Mouse (Mus musculus) midbrain, embryonic 15.5 days (tissue): ENCODE results near the gene Nat10. TPM values are rescaled to one million over a fixed set of nuclear protein-coding genes. Genes with fewer than 3 reads are reported as not detected.

Experiments used
- ATAC-seq: fragments of 200-750 bp; cut with Nextera tagmentation; replicated peaks from 2 replicates; pipeline ENCODE4 v1.8.0; 2017; ENCODE audit warnings: moderate TSS enrichment
- H3K27ac ChIP-seq: fragments of 300-500 bp; sonication (generic); 2 replicates; pipeline ENCODE4 v1.5.1; 2015; ENCODE audit warnings: mild to moderate bottlenecking, inconsistent platforms
- H3K27me3 ChIP-seq: fragments of 300-500 bp; sonication (generic); replicated peaks from 2 replicates; pipeline ENCODE4 v1.6.1; 2015; ENCODE audit warnings: inconsistent platforms
- H3K36me3 ChIP-seq: fragments of 300-500 bp; sonication (generic); replicated peaks from 2 replicates; pipeline ENCODE4 v1.6.1; 2015; ENCODE audit warnings: inconsistent platforms
- H3K4me1 ChIP-seq: fragments of 300-500 bp; sonication (generic); 2 replicates; pipeline ENCODE4 v1.6.1; 2015; ENCODE audit warnings: inconsistent platforms
- H3K4me2 ChIP-seq: fragments of 300-500 bp; sonication (generic); 2 replicates; pipeline ENCODE4 v1.6.1; 2015; ENCODE audit warnings: inconsistent platforms, mild to moderate bottlenecking, moderate library complexity
- H3K4me3 ChIP-seq: fragments of 300-500 bp; sonication (generic); 2 replicates; pipeline ENCODE4 v1.5.1; 2015; ENCODE audit warnings: mild to moderate bottlenecking, inconsistent platforms
- H3K9ac ChIP-seq: fragments of 300-500 bp; sonication (generic); 2 replicates; pipeline ENCODE4 v1.6.1; 2015; ENCODE audit warnings: mild to moderate bottlenecking, inconsistent platforms
- H3K9me3 ChIP-seq: fragments of 300-500 bp; sonication (generic); 2 replicates; pipeline ENCODE4 v1.6.1; 2016; ENCODE audit warnings: inconsistent platforms
- whole genome bisulfite sequencing: fragments of 180-500 bp; shearing (Covaris S2); methylation state at CpG from one replicate; pipeline ENCODE4 v1.1.7; 2015; ENCODE audit warnings: mixed read lengths; 5-methylcytosine and 5-hydroxymethylcytosine counted together
- polyA plus RNA-seq: library from polyadenylated mRNA; unstranded; fragments of >200 nt; fragmentation: Nextera tagmentation; extraction: Ambion mirVana; gene quantifications from 2 replicates; pipeline ENCODE4 v1.2.1, GENCODE M21; 2015

The Nat10 gene
- polyA plus RNA-seq, 1 experiment from 2014 or later, result 20.1 TPM

DNA sequence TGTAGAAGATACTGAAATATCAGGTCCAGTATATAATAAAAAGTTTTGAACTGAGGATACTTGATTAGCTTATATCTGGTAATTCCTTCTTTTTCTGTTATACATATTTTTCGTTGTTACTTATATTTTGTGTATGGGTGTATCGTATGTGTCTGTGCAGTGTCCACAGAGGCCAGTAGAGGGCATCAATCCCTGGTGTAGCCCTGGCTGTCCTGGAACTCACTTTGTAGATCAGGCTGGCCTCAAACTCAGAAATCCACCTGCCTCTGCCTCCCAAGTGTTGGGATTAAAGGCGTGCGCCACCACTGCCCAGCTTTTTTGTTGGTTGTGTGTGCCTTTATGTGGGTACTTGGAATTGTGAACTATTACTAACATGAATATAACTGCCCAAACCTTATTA is 23.6 kb upstream of the Nat10 start:
- no peak for ATAC-seq
- Histone ChIP-seq H3K36me3 (peaks cover 14% of the 10 kb centered on the region), H3K27ac (no peak overlapping the region), H3K27me3 (no peaks in the 10 kb centered on the region), H3K4me1 (0 out of 2 replicates have a peak, but pooled peaks cover 6% of the 10 kb centered on the region), H3K4me3 (no peak overlapping the region), H3K9ac (no peak overlapping the region), H3K9me3 (no peaks in the 10 kb centered on the region), H3K4me2 (no peak overlapping the region)
- WGBS, result 87% methylated on average over 4 of the region's 4 CpGs

DNA sequence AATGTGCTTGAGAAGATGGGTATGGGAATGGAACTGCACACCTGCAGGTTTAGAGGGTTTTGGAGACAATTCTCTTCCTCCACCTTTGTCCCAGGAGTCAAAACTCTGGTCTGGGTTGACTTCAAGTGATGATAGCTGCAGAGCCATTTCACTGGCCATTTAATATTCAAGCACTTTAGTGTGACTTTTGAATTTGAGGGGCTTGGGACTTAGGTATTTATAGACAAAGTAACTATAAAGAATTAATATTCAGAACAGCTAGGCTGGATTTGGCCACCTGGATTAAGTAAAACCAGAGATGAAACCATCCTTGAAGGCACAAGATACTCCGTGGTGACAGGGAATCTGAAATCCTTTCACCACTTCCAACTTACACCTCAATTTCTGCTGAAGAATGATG is 1.4 kb upstream of the Nat10 start:
- Histone ChIP-seq H3K9ac (no peak overlapping the region), H3K27me3 (no peaks in the 10 kb centered on the region), H3K9me3 (no peaks in the 10 kb centered on the region), H3K27ac (no peak overlapping the region), H3K4me3 (no peak overlapping the region), H3K36me3 (peaks cover 15% of the 10 kb centered on the region), H3K4me2 (0 out of 2 replicates have a peak overlapping the region, but pooled peaks have one; percentile 92), H3K4me1 (peaks cover 22% of the 10 kb centered on the region)
- 55% methylated on average over 1 of the region's 1 CpGs for WGBS
- no peak for ATAC-seq

- peaks cover 14% of the 10 kb centered on the region for H3K36me3 ChIP-seq
- no peak overlapping the region for H3K27ac ChIP-seq
- H3K4me3 ChIP-seq, result peak overlapping the region; percentile 64
- H3K9me3 ChIP-seq, result no peaks in the 10 kb centered on the region
- WGBS, result 45% methylated on average over 4 of the region's 4 CpGs
- no peaks in the 10 kb centered on the region for H3K27me3 ChIP-seq
- no peak for ATAC-seq
- peaks cover 22% of the 10 kb centered on the region for H3K4me1 ChIP-seq
- H3K4me2 ChIP-seq, result peak overlapping the region; percentile 92
- no peak overlapping the region for H3K9ac ChIP-seq
Observed at GRCm38 (mm10) chr2:103761993-103762392, 923 bp upstream of the Nat10 start.

DNA sequence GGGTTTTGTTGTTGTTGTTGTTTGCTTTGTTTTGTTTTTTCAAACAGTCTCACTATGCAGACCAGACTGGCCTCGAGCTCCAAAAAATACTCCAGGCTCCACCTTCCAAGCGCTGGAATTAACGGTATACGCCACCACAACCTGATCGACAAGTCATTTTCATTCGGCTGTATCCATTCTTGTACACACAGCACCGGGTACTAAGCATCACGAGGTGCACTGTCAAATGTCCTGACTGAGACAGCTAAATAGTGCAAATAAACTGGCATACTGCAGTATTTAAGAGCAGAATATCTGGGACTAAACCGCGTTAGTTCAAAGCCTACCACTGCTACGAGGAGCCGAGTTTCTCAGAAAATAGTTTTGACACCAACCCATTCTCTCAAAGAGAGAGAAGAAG is 649 bp downstream of the Nat10 start:
- ATAC-seq, result peak; percentile 38
- Histone ChIP-seq H3K4me1 (peaks cover 22% of the 10 kb centered on the region), H3K27me3 (no peaks in the 10 kb centered on the region), H3K4me3 (peak overlapping the region; percentile 64), H3K36me3 (no peaks in the 10 kb centered on the region; the same call in 1 of the 2 replicates), H3K27ac (peak overlapping the region; percentile 75), H3K9ac (peak overlapping the region; percentile 68), H3K9me3 (no peaks in the 10 kb centered on the region), H3K4me2 (peak overlapping the region; percentile 92)
- under 1% methylated on average over 12 of the region's 12 CpGs for WGBS

GRCm38 (mm10) chr2:103755458-103756085 is 5.5 kb downstream of the Nat10 start:
- no peak for ATAC-seq
- peaks cover 28% of the 10 kb centered on the region; the same call in 1 of the 2 replicates for H3K36me3 ChIP-seq

DNA sequence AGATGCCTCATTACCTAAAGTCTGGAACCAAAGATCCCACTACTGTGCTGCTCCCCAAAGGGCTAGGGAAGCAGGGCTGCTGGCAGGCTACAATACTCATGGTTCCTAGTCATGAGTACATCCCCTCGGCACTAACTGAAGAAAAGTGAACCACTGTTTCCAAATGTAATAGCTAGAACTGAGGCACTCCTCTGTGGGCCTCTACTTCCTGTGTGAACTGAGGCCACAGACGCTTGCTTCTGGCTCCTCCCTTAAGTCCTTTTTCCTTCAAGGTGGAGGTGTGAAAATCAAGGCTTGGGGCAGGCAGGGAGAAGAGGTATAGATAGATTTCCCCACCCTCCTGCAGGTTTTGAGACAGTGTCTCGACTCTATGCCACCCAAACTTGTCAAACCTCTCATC is 6.5 kb downstream of the Nat10 start:
- peaks cover 34% of the 10 kb centered on the region; the same call in 1 of the 2 replicates for H3K36me3 ChIP-seq
- H3K9me3 ChIP-seq, result no peaks in the 10 kb centered on the region
- peaks cover 4% of the 10 kb centered on the region for H3K4me1 ChIP-seq
- no peak overlapping the region for H3K27ac ChIP-seq
- no peak overlapping the region for H3K4me2 ChIP-seq
- 95% methylated on average over 3 of the region's 3 CpGs for WGBS
- no peak overlapping the region for H3K9ac ChIP-seq
- no peaks in the 10 kb centered on the region for H3K27me3 ChIP-seq
- no peak for ATAC-seq
- no peak overlapping the region for H3K4me3 ChIP-seq

More at GRCm38 (mm10) chr2:103755458-103756085, 5.5 kb downstream of the Nat10 start:
- H3K4me1 ChIP-seq, result peaks cover 12% of the 10 kb centered on the region
- no peak overlapping the region for H3K4me3 ChIP-seq
- no peak overlapping the region for H3K9ac ChIP-seq
- H3K27me3 ChIP-seq, result no peaks in the 10 kb centered on the region
- no peak overlapping the region for H3K27ac ChIP-seq
- WGBS, result 91% methylated on average over 9 of the region's 9 CpGs
- no peak overlapping the region for H3K4me2 ChIP-seq
- no peaks in the 10 kb centered on the region for H3K9me3 ChIP-seq

GRCm38 (mm10) chr2:103751771-103752170 is 9.3 kb downstream of the Nat10 start:
- Histone ChIP-seq H3K9ac (no peak overlapping the region), H3K27me3 (no peaks in the 10 kb centered on the region), H3K27ac (no peak overlapping the region), H3K4me1 (no peaks in the 10 kb centered on the region), H3K36me3 (peaks cover 37% of the 10 kb centered on the region), H3K4me3 (no peak overlapping the region), H3K9me3 (no peaks in the 10 kb centered on the region), H3K4me2 (no peak overlapping the region)
- 95% methylated on average over 6 of the region's 6 CpGs for WGBS
- no peak for ATAC-seq

GRCm38 (mm10) chr2:103749091-103749490 is 12.0 kb downstream of the Nat10 start:
- Histone ChIP-seq H3K4me2 (no peak overlapping the region), H3K9me3 (no peaks in the 10 kb centered on the region), H3K27me3 (no peaks in the 10 kb centered on the region), H3K27ac (no peak overlapping the region), H3K4me1 (no peaks in the 10 kb centered on the region), H3K4me3 (no peak overlapping the region), H3K36me3 (peaks cover 26% of the 10 kb centered on the region), H3K9ac (no peak overlapping the region)
- 90% methylated on average over 3 of the region's 3 CpGs for WGBS
- ATAC-seq, result no peak

GRCm38 (mm10) chr2:103747891-103748290 is 13.2 kb downstream of the Nat10 start:
- no peak overlapping the region for H3K27ac ChIP-seq
- H3K9me3 ChIP-seq, result no peaks in the 10 kb centered on the region
- H3K4me1 ChIP-seq, result no peaks in the 10 kb centered on the region
- no peak overlapping the region for H3K4me3 ChIP-seq
- WGBS, result 93% methylated on average over 9 of the region's 9 CpGs
- peaks cover 21% of the 10 kb centered on the region for H3K36me3 ChIP-seq
- ATAC-seq, result no peak
- no peak overlapping the region for H3K9ac ChIP-seq
- H3K4me2 ChIP-seq, result no peak overlapping the region
- H3K27me3 ChIP-seq, result no peaks in the 10 kb centered on the region

- Histone ChIP-seq H3K4me1 (no peaks in the 10 kb centered on the region), H3K36me3 (peaks cover 26% of the 10 kb centered on the region), H3K4me2 (no peak overlapping the region), H3K9me3 (no peaks in the 10 kb centered on the region), H3K4me3 (no peak overlapping the region), H3K27ac (no peak overlapping the region), H3K27me3 (no peaks in the 10 kb centered on the region), H3K9ac (no peak overlapping the region)
- 92% methylated on average over 2 of the region's 2 CpGs for WGBS
- ATAC-seq, result no peak
Observed at GRCm38 (mm10) chr2:103746761-103747160, 14.3 kb downstream of the Nat10 start.

- no peaks in the 10 kb centered on the region for H3K4me1 ChIP-seq
- ATAC-seq, result no peak
- H3K4me3 ChIP-seq, result no peak overlapping the region
- no peak overlapping the region for H3K4me2 ChIP-seq
- no peak overlapping the region for H3K9ac ChIP-seq
- H3K27ac ChIP-seq, result no peak overlapping the region
- WGBS, result 88% methylated on average over 2 of the region's 2 CpGs
- peaks cover 20% of the 10 kb centered on the region for H3K36me3 ChIP-seq
- H3K27me3 ChIP-seq, result no peaks in the 10 kb centered on the region
- no peaks in the 10 kb centered on the region for H3K9me3 ChIP-seq
Observed at GRCm38 (mm10) chr2:103746096-103746495, 15.0 kb downstream of the Nat10 start.

GRCm38 (mm10) chr2:103745481-103745880 is 15.6 kb downstream of the Nat10 start:
- ATAC-seq, result no peak

DNA sequence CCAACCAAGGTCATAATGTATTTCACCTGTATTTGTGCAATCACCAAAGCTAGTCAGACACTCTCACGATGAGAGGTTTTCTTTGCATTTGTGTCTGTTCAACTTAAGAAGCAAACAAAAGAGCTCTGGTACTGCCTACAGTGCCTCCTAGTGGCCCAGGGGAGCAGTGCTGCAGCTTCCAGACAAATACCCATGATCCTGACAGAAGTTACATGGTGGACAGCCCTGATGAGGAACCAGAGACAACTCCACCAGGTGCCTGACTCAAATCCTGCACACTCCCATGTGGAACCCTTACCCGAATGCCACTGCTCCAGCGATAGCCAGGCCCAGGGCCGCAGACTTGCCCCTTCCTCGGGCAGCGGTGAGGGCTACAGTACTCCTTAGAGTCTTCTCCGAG is 17.1 kb downstream of the Nat10 start:
- no peak overlapping the region for H3K4me3 ChIP-seq
- H3K4me1 ChIP-seq, result no peaks in the 10 kb centered on the region
- H3K9ac ChIP-seq, result no peak overlapping the region
- H3K27ac ChIP-seq, result no peak overlapping the region
- WGBS, result 82% methylated on average over 7 of the region's 7 CpGs
- peak; percentile 42; the same call in 1 of the 2 replicates for ATAC-seq
- peaks cover 19% of the 10 kb centered on the region for H3K36me3 ChIP-seq
- no peaks in the 10 kb centered on the region for H3K9me3 ChIP-seq
- no peak overlapping the region for H3K4me2 ChIP-seq
- no peaks in the 10 kb centered on the region for H3K27me3 ChIP-seq

More at GRCm38 (mm10) chr2:103745481-103745880, 15.6 kb downstream of the Nat10 start:
- no peak overlapping the region for H3K9ac ChIP-seq
- 88% methylated on average over 5 of the region's 5 CpGs for whole genome bisulfite sequencing
- no peak overlapping the region for H3K27ac ChIP-seq
- H3K4me1 ChIP-seq, result no peaks in the 10 kb centered on the region
- H3K4me3 ChIP-seq, result no peak overlapping the region
- H3K27me3 ChIP-seq, result no peaks in the 10 kb centered on the region
- H3K9me3 ChIP-seq, result no peaks in the 10 kb centered on the region
- H3K36me3 ChIP-seq, result peaks cover 19% of the 10 kb centered on the region
- H3K4me2 ChIP-seq, result no peak overlapping the region
